Mouse (Mus musculus) lung, embryonic 14.5 days (tissue): ENCODE measurements at regions not wholly inside any gene's neighbourhood (a gene's known extent, or its start where the extent isn't known, plus 50 kb on each side); places are given as distances from the start of the nearest gene placed in this dataset.

Experiments
- ATAC-seq: fragments of 200-750 bp; cut with Nextera tagmentation; 2 replicates; pipeline ENCODE4 v1.8.0; 2017; ENCODE audit warnings: mild to moderate bottlenecking, moderate TSS enrichment, moderate library complexity; ENCODE audit not compliant: insufficient read depth
- DNase-seq: peaks from one replicate; pipeline ENCODE4 v3.0.0-alpha.2; 2015
- H3K27ac ChIP-seq: fragments of 300-500 bp; sonication (generic); 2 replicates; pipeline ENCODE4 v1.5.1; 2014; ENCODE audit warnings: low read depth, mild to moderate bottlenecking, moderate library complexity
- H3K27me3 ChIP-seq: fragments of 300-500 bp; sonication (generic); 2 replicates; pipeline ENCODE4 v1.6.1; 2014; ENCODE audit warnings: low read length, control low read depth; ENCODE audit not compliant: insufficient read depth
- H3K36me3 ChIP-seq: fragments of 300-500 bp; sonication (generic); 2 replicates; pipeline ENCODE4 v1.6.1; 2014; ENCODE audit warnings: control low read depth; ENCODE audit not compliant: insufficient read depth
- H3K4me1 ChIP-seq: fragments of 300-500 bp; sonication (generic); 2 replicates; pipeline ENCODE4 v1.6.1; 2014; ENCODE audit warnings: antibody characterized with exemption, control low read depth; ENCODE audit not compliant: insufficient read depth
- H3K4me2 ChIP-seq: fragments of 300-500 bp; sonication (generic); 2 replicates; pipeline ENCODE4 v1.6.1; 2014; ENCODE audit warnings: mild to moderate bottlenecking
- H3K4me3 ChIP-seq: fragments of 300-500 bp; sonication (generic); 2 replicates; pipeline ENCODE4 v1.5.1; 2014; ENCODE audit warnings: low read depth, low read length
- H3K9ac ChIP-seq: fragments of 300-500 bp; sonication (generic); 2 replicates; pipeline ENCODE4 v1.6.1; 2014
- H3K9me3 ChIP-seq: fragments of 300-500 bp; sonication (generic); 2 replicates; pipeline ENCODE4 v1.6.1; 2016; ENCODE audit warnings: low read depth, low read length, control low read depth
- CTCF ChIP-seq: IDR thresholded peaks from 2 replicates; pipeline ENCODE4 v1.5.1; 2016; ENCODE audit warnings: antibody characterized with exemption, low read depth
- WGBS: fragments of 180-500 bp; shearing (Covaris S2); extraction: QIAGEN DNeasy Blood & Tissue Kit; methylation state at CpG from one replicate; pipeline ENCODE4 v1.1.7; 2014; 5-methylcytosine and 5-hydroxymethylcytosine counted together

- 79% methylated on average over 4 of the region's 4 CpGs for WGBS
- Histone ChIP-seq H3K4me3 (no peak overlapping the region), H3K27me3 (no peaks in the 10 kb centered on the region), H3K27ac (no peak overlapping the region), H3K9me3 (no peaks in the 10 kb centered on the region), H3K4me2 (no peak overlapping the region), H3K9ac (no peak overlapping the region), H3K4me1 (no peaks in the 10 kb centered on the region), H3K36me3 (no peaks in the 10 kb centered on the region)
- TF ChIP-seq CTCF: no peak
- ATAC-seq (no peak), DNase-seq (no peak)
These were observed 170.8 kb upstream of the Zfp462 start for GRCm38 (mm10) chr4:54774066-54774465.

- no peaks in the 10 kb centered on the region for H3K27me3 ChIP-seq
- no peaks in the 10 kb centered on the region for H3K4me1 ChIP-seq
- no peak overlapping the region for H3K27ac ChIP-seq
- H3K36me3 ChIP-seq: no peaks in the 10 kb centered on the region
- no peak for TF ChIP-seq CTCF
- no peaks in the 10 kb centered on the region for H3K9me3 ChIP-seq
- H3K4me2 ChIP-seq: no peak overlapping the region
- no peak overlapping the region for H3K9ac ChIP-seq
- no peak for DNase-seq
- H3K4me3 ChIP-seq: no peak overlapping the region
- no peak for ATAC-seq
These were observed 170.1 kb upstream of the Zfp462 start for GRCm38 (mm10) chr4:54774717-54775116.

GRCm38 (mm10) chr4:54780511-54780910, 164.3 kb upstream of the Zfp462 start:
- ATAC-seq: no peak

GRCm38 (mm10) chr4:54791217-54791742, 153.6 kb upstream of the Zfp462 start:
- no peak for ATAC-seq
- 75% methylated on average over 5 of the region's 5 CpGs for WGBS
- DNase-seq: no peak
- no peak for TF ChIP-seq CTCF
- H3K27me3 ChIP-seq: no peaks in the 10 kb centered on the region
- no peaks in the 10 kb centered on the region for H3K36me3 ChIP-seq
- no peak overlapping the region for H3K9ac ChIP-seq
- H3K27ac ChIP-seq: no peak overlapping the region
- H3K4me1 ChIP-seq: no peaks in the 10 kb centered on the region
- H3K9me3 ChIP-seq: no peaks in the 10 kb centered on the region
- no peak overlapping the region for H3K4me2 ChIP-seq
- no peak overlapping the region for H3K4me3 ChIP-seq

More at GRCm38 (mm10) chr4:54780511-54780910, 164.3 kb upstream of the Zfp462 start:
- no peak for DNase-seq
- no peaks in the 10 kb centered on the region for H3K9me3 ChIP-seq
- no peak for TF ChIP-seq CTCF
- H3K4me3 ChIP-seq: no peak overlapping the region
- H3K27ac ChIP-seq: no peak overlapping the region
- no peaks in the 10 kb centered on the region for H3K4me1 ChIP-seq
- H3K36me3 ChIP-seq: no peaks in the 10 kb centered on the region
- no peaks in the 10 kb centered on the region for H3K27me3 ChIP-seq
- H3K4me2 ChIP-seq: no peak overlapping the region
- H3K9ac ChIP-seq: no peak overlapping the region
- WGBS: 57% methylated on average over 4 of the region's 4 CpGs

GRCm38 (mm10) chr4:54793857-54794256, 151.0 kb upstream of the Zfp462 start:
- Histone ChIP-seq H3K4me2 (no peak overlapping the region), H3K4me1 (no peaks in the 10 kb centered on the region), H3K9me3 (no peaks in the 10 kb centered on the region), H3K4me3 (no peak overlapping the region), H3K9ac (no peak overlapping the region), H3K36me3 (no peaks in the 10 kb centered on the region), H3K27me3 (no peaks in the 10 kb centered on the region), H3K27ac (no peak overlapping the region)
- DNase-seq (no peak), ATAC-seq (no peak)
- no peak for TF ChIP-seq CTCF
- WGBS: 88% methylated on average over 2 of the region's 2 CpGs

- no peak overlapping the region for H3K4me3 ChIP-seq
- no peaks in the 10 kb centered on the region for H3K9me3 ChIP-seq
- H3K4me1 ChIP-seq: no peaks in the 10 kb centered on the region
- no peaks in the 10 kb centered on the region for H3K36me3 ChIP-seq
- DNase-seq (no peak), ATAC-seq (no peak)
- no peaks in the 10 kb centered on the region for H3K27me3 ChIP-seq
- H3K9ac ChIP-seq: no peak overlapping the region
- WGBS: 45% methylated on average over 3 of the region's 3 CpGs
- no peak for TF ChIP-seq CTCF
- H3K27ac ChIP-seq: no peak overlapping the region
- H3K4me2 ChIP-seq: no peak overlapping the region
These were observed 149.6 kb upstream of the Zfp462 start for GRCm38 (mm10) chr4:54795246-54795645.

- Histone ChIP-seq H3K27ac (no peak overlapping the region), H3K36me3 (no peaks in the 10 kb centered on the region), H3K9ac (no peak overlapping the region), H3K4me1 (no peaks in the 10 kb centered on the region), H3K9me3 (no peaks in the 10 kb centered on the region), H3K4me3 (no peak overlapping the region), H3K4me2 (no peak overlapping the region), H3K27me3 (no peaks in the 10 kb centered on the region)
- no peak for TF ChIP-seq CTCF
- 85% methylated on average over 5 of the region's 5 CpGs for WGBS
- DNase-seq: no peak
- no peak for ATAC-seq
These were observed 146.3 kb upstream of the Zfp462 start for GRCm38 (mm10) chr4:54798523-54798922.

GRCm38 (mm10) chr4:54811163-54811562, 133.7 kb upstream of the Zfp462 start:
- Histone ChIP-seq H3K36me3 (no peaks in the 10 kb centered on the region), H3K27ac (no peak overlapping the region), H3K4me2 (no peak overlapping the region), H3K9me3 (no peaks in the 10 kb centered on the region), H3K9ac (no peak overlapping the region), H3K4me3 (no peak overlapping the region), H3K4me1 (no peaks in the 10 kb centered on the region), H3K27me3 (no peaks in the 10 kb centered on the region)
- TF ChIP-seq CTCF: no peak
- 64% methylated on average over 3 of the region's 3 CpGs for WGBS
- ATAC-seq: no peak
- DNase-seq: no peak
